ENCODE assay signal across 23 mouse cellular contexts in genomic region chr6:116097579-116097978, GRCm38 (mm10).
"Had no signal": no experiment of that assay in that cellular context is flagged by ENCODE, and none has a peak within 500 bp of the region (broad histone marks: within the 10 kb centered on the region; RNA-seq: fewer than 3 reads in every experiment).

No protein-coding gene starts in this region.

- H3K9me3 ChIP-seq: heart, embryonic 10.5 days; heart, embryonic 12.5 days; heart, embryonic 15.5 days; hindbrain, embryonic 13.5 days; hindbrain, embryonic 15.5 days; limb, embryonic 13.5 days; limb, embryonic 15.5 days; liver, embryonic 12.5 days had no signal

- H3K27me3 ChIP-seq: heart, embryonic 12.5 days; heart, embryonic 15.5 days; hindbrain, embryonic 13.5 days; hindbrain, embryonic 15.5 days; limb, embryonic 13.5 days; limb, embryonic 15.5 days; liver, embryonic 12.5 days had no signal

- H3K36me3 ChIP-seq: heart, embryonic 15.5 days; hindbrain, embryonic 13.5 days; limb, embryonic 15.5 days; liver, embryonic 12.5 days had no signal

- H3K4me1 ChIP-seq: limb, embryonic 13.5 days; limb, embryonic 15.5 days had no signal

- H3K27ac ChIP-seq: heart, embryonic 10.5 days; heart, embryonic 15.5 days; hindbrain, embryonic 13.5 days; hindbrain, embryonic 15.5 days; hindbrain, postnatal 0 days; limb, embryonic 13.5 days; limb, embryonic 15.5 days; liver, embryonic 12.5 days had no signal

- H3K9ac ChIP-seq: heart, embryonic 12.5 days; heart, embryonic 15.5 days; hindbrain, embryonic 13.5 days; hindbrain, embryonic 15.5 days; limb, embryonic 13.5 days; limb, embryonic 15.5 days; liver, embryonic 12.5 days had no signal

- H3K4me3 ChIP-seq: heart, embryonic 10.5 days; heart, embryonic 12.5 days; heart, embryonic 15.5 days; hindbrain, embryonic 13.5 days; hindbrain, embryonic 15.5 days; limb, embryonic 13.5 days; limb, embryonic 15.5 days; liver, embryonic 12.5 days had no signal

- H3K4me2 ChIP-seq: heart, embryonic 12.5 days; heart, embryonic 15.5 days; hindbrain, embryonic 13.5 days; hindbrain, embryonic 15.5 days; limb, embryonic 13.5 days; limb, embryonic 15.5 days; liver, embryonic 12.5 days had no signal

- ATAC-seq: hindbrain, postnatal 0 days; intestine, embryonic 16.5 days; liver, embryonic 12.5 days had no signal

- DNase-seq: gastrocnemius, postnatal 14 days; gastrocnemius, postnatal 36 days; heart, postnatal 14 days; heart, postnatal 36 days; kidney, adult 11 months; kidney, adult 2 months; kidney, adult 9 months; kidney, postnatal 10 days; kidney, postnatal 25 days; kidney, postnatal 4 days; layer of hippocampus, adult 9-11 months; layer of hippocampus, postnatal 36 days; left cerebral cortex, postnatal 4 days had no signal
